Mouse (Mus musculus) left cerebral cortex, adult 18-20 months (tissue): ENCODE results near the gene Mup3. TPM values are rescaled to one million over a fixed set of nuclear protein-coding genes. Genes with fewer than 3 reads are reported as not detected.
A peak's percentile ranks its signal among the peaks of the same experiment; 100 is the strongest.
"Not testable (repeated sequence)": the region's sequence is repeated elsewhere in the genome, so short reads cannot be mapped to it uniquely, and the experiment has no call there.

ENCODE experiments used
- DNase-seq, 2 experiments: peaks; one replicate each; pipeline ENCODE4 v3.0.0; 2021 to 2022; ENCODE audit warnings: low spot score in 2 of 2, mixed read lengths in 1 of 2
- long read RNA-seq, 2 experiments: library from polyadenylated mRNA; stranded (forward); transcript quantifications; one replicate each; pipeline ENCODE4 v2.0.0; 2021
- total RNA-seq, 2 experiments: library from RNA; stranded (reverse); gene quantifications; 2 replicates each; pipeline ENCODE4 v1.2.3; 2021

Mup3 gene
- total RNA-seq = not detected
- long read RNA-seq, experiment 1 = 0 reads
- long read RNA-seq, experiment 2 = 0 reads

GRCm38 (mm10) chr4:62087241-62087640 is at the start of gene Mup3:
TSS of gene Mup3 (minus strand) at chr4:62087342.
- DNase-seq = no peak

GRCm38 (mm10) chr4:62133706-62134105 is 46.6 kb upstream of the Mup3 start:
- DNase-seq = peak; percentile 39 to 60

DNA sequence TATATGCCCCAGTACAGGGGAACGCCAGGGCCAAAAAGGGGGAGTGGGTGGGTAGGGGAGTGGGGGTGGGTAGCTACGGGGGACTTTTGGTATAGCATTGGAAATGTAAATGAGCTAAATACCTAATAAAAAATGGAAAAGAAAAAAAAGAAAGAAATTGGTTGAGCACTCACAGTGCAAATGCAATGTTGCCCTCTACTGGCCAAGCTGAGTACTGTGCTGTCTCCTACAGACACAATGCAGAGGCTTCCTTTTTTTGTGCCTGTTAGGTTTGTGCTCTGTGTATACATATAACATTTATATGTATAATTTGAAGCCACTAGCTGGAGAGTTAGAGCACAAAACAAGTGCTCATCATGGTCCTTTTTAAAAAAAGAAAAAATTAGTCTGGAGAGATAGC is 16.2 kb upstream of the Mup3 start:
- peak; percentile 17 to 45 for DNase-seq

DNA sequence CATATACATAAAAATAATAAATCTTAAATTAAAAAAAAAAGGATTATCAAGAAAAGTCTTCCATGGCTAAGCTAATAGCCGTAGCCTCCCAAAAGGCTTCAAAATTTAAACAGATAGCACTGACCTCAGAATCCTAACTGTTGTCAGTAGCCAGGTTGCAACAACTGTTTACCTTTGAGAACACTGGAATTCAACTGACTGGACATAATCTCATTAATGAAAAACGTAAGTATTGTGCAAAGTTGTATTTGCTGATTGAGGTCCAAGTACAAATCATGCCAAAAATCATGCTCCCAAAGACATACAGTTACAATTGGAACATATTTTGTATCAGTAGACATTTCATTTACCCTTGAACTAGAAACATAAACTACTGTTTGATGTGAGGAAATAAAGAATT is 811 bp upstream of the Mup3 start:
- no peak for DNase-seq

DNA sequence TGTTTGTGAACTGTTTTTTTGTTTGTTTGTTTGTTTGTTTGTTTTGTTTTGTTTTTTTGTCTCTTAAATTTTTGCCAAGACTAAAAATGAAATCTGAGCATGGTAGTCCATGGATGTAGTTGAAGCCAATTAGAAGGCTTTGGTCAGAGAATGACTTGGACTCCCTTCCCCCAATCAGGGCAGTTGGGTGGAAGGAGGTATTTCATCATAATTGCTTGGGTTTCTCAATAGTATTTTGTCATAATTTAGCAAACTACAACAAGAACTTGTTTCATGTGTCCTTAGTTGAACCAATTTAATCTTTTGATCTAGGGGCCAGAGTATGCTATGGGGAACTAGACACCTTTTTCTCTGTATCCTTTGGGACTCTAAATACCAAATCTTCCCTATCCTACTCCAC is 4.4 kb downstream of the Mup3 start:
- DNase-seq = no peak

DNA sequence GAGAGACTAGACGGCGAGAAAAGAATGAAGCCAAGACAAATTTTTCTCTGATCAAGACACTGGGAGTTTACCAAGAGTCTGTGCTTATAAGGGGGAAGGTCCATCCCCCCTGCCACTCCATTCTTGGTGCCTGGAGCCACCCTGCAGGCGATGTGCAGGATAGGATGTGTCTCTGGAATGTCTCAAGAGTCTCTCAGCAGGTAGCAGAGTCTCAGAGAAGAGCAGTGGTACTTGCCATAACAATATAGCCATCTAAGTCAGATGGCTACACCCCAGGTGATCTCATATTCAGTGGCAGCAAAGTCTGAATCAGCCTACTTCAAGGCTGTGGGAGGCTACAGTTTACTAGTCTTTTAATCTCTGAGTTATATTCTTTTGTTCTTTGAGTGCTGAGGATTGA is 12.0 kb downstream of the Mup3 start:
- no peak for DNase-seq

- not testable (repeated sequence) for DNase-seq
Observed at GRCm38 (mm10) chr4:62054780-62055179, 32.4 kb downstream of the Mup3 start.

DNA sequence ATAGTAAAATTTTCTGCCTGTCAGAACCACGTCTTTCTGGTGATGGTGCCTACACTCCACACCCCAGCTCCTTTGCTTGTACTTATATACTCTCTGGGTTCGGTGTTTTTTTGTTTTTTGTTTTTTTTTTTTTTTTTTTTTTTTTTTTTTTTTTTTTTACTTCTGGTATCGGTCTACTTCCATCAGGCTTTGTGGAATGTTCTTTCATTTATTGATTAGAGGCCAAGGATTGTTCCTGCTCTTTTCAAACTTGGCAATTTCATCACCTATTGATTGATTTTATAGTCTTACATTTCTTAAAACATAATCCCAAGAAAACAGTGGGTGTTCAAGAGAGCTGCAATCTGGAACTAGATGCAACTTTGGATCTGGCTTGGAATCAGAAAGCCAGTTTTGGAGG is 33.1 kb downstream of the Mup3 start, which contains the start of gene Mup20:
TSS of gene Mup20 (minus strand) at position 101 of the 400 bp plus-strand sequence.
- DNase-seq = not testable (repeated sequence)

Other genes with a start within 250 kb of the Mup3 start
- not detected for gene Mup20, start 33.2 kb downstream of the Mup3 start, total RNA-seq
- gene Mup21, start 63.5 kb upstream of the Mup3 start, total RNA-seq = not detected
- gene Zfp37, start 143.7 kb upstream of the Mup3 start, total RNA-seq = 10 to 100 TPM; 21.4 to 21.7 TPM
- 1 to 10 TPM; 8.5 to 8.7 TPM for gene Slc31a2, start 175.2 kb upstream of the Mup3 start, total RNA-seq